Mouse (Mus musculus) urinary bladder, postnatal 10 days (tissue): ENCODE results near the gene Gm10097.

Source experiments
- DNase-seq: peaks from one replicate; pipeline ENCODE4 v3.0.0; 2022; ENCODE audit warnings: low spot score

Gm10097 gene

DNA sequence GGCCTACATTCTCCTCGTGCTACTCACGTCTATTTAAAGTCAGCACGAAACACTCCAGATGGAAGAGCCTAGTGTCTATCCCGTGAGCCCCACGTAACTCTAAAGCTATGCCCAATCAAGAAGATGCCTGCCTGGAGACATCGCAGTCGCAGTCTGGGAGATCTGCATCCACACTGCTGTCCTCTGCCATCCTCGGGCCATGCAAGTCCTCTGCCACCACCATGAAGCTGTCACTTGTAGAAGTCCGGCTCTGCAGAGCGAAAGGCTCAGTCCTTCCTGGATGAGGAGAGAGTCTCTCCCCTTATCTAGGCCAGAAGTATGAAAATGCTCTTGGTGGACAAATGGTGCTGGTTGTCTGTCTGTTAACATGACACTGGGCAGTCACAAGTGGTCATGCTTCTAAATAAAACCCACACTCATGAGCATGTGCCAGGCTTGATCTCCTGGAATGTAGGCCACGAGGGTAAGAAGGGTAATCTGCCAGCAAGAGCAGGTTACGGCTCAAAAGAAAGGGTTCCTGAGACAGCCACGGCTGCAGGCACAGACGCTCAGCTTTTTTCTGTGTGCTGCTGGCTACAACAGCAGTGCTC is at the start of gene Gm10097:
Gene Gm10097 (plus strand): TSS at position 517 of the 590 bp plus-strand sequence.
- no peak for DNase-seq

GRCm38 (mm10) chr10:5025906-5026305 is 43.1 kb upstream of the Gm10097 start:
- DNase-seq, result no peak

GRCm38 (mm10) chr10:5027208-5027607 is 41.8 kb upstream of the Gm10097 start:
- DNase-seq, result no peak

DNA sequence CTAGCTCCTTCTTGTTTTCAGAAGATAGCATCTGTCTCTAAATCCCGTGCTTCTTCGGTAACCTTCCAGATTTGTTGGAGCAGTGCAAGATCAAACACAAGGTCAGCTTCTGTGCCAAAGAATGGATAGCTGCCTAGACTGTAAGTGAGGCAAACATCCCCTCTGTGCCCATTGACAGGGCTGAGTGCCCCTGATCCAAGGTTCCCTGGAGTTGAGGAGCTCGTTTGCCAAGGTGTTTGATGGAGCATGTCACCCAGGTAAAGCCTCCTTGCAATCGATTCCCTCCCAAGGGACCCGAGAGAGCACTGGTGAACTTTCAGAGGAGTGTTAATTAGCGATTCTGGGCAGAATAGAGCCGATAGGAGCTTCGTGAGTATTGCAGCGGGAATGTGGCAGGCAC is 40.7 kb upstream of the Gm10097 start:
- DNase-seq, result no peak

DNA sequence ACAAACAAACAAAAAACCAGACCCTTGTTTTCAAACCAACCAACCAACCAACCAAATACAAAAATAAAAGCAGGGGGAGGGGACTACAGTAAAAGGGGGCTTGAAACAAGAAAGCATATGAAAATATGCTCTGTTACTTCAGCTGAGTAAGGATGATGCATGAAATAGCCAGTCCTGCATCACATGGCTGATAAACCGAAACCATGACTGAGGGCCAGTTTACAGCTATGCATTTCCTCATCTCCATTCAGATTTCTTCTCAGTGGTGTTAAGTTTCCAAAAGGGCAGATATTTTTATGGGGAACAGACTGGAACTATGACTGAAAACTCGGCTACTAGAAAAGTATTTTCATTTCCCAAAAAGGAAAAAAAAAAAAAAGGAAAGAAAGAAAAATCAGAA is 39.8 kb upstream of the Gm10097 start:
- DNase-seq, result no peak

DNA sequence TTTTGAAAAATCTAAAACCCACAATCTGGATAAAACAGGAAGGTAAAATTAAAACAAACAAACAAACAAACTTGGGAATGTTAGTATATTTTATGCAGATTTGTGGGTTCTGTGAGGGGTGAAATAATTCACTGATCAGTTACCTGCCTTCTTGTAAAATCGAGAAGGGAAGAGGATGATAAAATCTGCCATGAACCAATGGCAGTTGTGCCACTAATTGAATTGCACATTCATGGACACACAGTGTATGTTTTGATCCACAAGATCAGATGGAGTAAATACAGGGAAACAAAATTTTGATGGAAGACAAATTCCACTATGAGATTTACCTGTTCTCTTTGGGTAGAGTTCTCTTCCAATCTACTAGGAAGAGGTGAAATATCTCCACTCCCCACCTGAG is 39.1 kb upstream of the Gm10097 start:
- DNase-seq, result no peak

DNA sequence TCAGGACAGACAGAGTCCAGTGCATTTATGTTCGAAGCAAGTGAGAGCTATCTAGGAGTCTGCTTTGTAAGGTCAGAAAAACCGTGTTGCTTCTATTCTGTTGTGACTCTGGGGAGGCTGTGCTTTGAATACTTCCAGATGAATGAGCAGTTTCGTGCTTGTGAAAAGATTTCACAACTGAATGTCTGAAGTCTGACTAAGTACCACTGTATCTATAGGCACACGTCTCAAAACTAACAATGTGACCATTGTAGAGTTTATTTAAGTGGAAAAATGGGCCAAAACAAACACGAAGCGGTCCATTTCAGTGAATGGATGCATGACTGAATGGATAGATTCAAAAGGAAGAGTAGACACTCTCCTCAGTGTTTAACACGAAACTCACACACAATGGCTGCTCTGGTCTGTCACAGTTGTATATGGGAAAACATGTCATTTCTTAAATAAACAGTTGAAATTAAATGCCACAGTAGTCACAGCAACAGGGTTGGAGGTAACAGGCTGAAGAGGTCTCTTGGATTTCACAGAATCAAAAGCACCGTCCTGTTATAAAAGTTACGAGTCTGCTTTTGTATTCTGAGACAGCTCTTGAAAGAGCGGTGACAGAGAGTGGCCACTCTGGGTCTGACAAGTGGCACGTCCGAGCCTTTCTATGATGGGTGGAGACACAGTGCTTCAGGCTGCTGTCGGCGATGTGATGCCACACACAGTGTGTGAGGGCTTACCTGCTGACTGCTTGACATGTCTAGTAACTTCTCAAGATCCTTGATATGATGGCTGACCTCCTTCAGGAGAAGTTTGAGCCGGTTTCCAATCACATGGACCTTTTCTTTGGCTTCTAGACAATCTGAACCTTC is 36.6 kb upstream of the Gm10097 start:
- no peak for DNase-seq

- DNase-seq, result no peak
Measured at GRCm38 (mm10) chr10:5041254-5041653, 27.7 kb upstream of the Gm10097 start.

- no peak for DNase-seq
Measured at GRCm38 (mm10) chr10:5044481-5044880, 24.5 kb upstream of the Gm10097 start.

GRCm38 (mm10) chr10:5045213-5045612 is 23.8 kb upstream of the Gm10097 start:
- DNase-seq, result no peak

GRCm38 (mm10) chr10:5045671-5046070 is 23.3 kb upstream of the Gm10097 start:
- no peak for DNase-seq

DNA sequence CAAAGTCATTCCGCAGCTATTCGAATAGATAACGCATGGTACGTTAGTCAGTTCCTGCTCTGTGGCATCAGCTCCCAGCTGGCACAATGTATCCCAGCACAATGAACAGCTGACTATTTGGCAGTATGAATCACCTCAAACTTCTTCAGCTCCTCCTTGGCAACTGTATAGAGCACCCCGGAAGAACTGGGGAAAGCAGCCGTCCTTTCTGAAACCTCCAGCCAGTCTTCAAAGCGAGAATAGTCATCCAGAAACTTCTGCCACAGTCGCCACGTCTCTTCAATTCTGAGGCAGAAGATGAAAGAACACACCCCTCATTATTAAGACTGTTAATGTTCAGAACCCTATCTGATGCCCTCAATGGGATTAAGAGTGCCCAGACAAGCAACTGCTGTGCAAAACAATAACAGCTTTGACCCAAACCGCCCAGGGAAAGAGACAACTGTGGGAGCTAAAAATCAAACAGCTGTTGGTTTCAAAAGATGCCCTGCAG is 12.7 kb upstream of the Gm10097 start:
- DNase-seq, result no peak

GRCm38 (mm10) chr10:5056940-5057339 is 12.1 kb upstream of the Gm10097 start:
- DNase-seq, result no peak

DNA sequence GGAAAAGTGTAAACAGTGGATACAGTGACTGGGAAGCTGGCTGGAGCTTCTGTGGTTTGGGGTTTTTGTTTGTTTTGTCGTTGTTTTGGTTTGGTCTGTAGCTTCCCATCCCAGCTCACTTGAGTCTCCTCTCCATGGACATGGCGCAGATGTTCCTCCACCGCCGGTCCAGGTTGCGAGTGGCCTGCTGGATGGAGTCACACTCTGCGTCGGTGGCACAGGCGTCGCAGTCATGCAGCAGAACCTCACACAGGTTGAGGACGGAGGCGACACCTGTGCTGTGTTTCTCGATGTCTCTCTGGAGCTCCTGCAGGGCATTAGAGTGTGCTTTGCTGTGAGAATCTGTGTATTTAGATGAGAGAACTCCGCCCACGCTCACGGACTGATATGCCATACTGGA is 11.3 kb upstream of the Gm10097 start:
- DNase-seq, result no peak

GRCm38 (mm10) chr10:5058876-5059275 is 10.1 kb upstream of the Gm10097 start:
- DNase-seq, result no peak

DNA sequence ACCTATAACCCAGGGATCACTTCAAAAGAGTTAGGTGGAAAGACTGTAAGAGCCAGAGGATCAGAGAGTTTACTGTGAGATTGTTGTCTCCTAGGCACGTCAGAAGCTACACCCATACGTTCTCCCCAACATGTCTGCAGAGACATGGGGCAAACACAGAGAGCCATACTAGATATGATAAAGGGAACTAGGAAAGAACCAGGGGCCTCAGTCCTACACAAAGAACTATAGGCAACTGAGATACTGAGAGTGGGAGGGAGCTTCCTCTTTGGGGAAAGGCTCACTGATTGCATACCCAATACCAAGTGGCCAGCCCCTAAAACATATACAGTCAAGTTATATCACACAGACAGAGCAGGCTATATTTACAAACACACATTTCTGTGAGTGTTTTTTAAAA is 9.0 kb upstream of the Gm10097 start:
- DNase-seq, result no peak

DNA sequence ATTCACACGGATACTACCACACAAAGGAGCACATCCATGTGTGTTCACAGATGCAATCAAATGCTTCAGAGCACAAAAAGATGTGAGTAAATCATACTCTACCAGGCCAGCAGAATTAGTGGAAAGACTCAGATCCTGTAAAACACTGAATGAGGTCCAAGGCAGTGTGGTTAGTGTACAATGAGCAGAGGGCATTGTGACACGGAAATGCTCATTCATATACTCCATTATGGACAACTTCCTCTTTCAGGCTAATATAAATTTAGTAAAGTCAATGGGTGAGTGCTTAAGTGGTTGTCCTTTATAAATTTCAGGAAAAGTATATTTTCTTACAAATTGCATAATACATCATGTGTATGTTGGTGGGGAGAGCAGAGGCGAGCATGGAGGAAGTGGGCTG is 1.9 kb upstream of the Gm10097 start:
- no peak for DNase-seq

DNA sequence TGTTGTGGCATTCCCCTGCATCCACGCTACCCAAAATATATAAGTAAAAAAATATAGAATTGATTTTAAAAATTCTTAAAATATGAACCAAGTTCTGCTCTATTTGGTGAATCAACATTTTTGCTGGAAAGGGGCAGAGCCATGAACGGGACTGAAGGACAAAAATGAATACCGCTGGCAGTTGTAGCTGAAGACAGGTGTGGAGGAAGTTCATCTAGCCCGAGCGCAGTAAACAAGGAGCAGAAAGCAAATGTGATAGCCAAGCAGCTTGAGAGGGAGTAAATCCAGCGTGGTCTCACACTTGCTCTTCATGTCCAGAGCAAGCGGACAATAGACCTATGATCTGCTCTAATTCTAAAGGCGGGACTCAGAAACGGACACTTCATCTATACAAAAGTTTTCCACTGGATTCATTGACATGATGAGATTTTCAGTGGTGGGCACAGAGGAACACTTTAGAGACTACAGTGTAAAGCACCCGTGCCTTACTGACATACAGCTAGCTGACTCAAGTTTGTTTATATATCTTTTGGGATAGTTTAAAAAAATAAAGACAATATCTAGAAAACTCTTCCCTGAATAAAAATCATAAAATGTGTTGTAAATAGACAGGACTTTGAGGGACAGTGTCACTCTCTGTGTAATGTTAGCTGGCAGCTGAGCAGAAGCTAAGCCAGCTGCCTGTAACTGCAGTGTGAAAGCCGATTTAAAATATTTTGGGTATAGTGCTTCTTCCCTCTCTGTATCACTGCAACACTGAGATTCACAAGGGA is 1.4 kb downstream of the Gm10097 start:
- no peak for DNase-seq

GRCm38 (mm10) chr10:5070941-5071231 is 1.9 kb downstream of the Gm10097 start:
- no peak for DNase-seq

DNA sequence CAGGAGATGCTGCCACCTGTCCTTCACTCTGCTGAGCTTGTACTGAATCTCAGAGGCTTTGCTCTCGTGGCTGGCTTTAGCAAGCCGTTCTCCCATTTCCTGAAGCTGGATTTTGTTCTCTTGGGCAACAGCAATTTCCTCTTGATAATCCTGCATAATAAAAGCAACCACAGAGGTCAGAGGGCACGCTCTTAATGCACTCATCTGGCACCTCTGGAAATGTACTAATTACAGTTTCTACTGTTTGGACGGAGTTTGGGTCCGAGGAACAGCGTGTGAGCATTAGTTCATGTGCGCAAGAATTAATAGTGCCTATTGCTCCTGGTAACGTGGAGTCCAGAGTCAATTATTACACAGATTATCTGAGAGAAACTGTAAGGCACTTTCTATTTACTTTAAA is 3.1 kb downstream of the Gm10097 start:
- DNase-seq, result no peak

- DNase-seq, result no peak
Measured at GRCm38 (mm10) chr10:5075724-5076123, 6.7 kb downstream of the Gm10097 start.

GRCm38 (mm10) chr10:5079945-5080468 is 11.0 kb downstream of the Gm10097 start:
- DNase-seq, result no peak

GRCm38 (mm10) chr10:5083716-5084115 is 14.7 kb downstream of the Gm10097 start:
- DNase-seq, result no peak
